Mouse (Mus musculus) CD4-positive, CD25-positive, alpha-beta regulatory T cell, adult 4 months (primary cell): ENCODE measurements around the gene Rab43. TPM values are rescaled to one million over a fixed set of nuclear protein-coding genes. Genes with fewer than 3 reads are reported as not detected.
A peak's percentile ranks its signal among the peaks of the same experiment; 100 is the strongest.

Experiments used
- ATAC-seq: one replicate; pipeline ENCODE4 v1.8.0; 2017
- polyA plus RNA-seq, 2 experiments: library from polyadenylated mRNA; unstranded; fragments of 100-300 nt; shearing (Covaris generic); gene quantifications; one replicate each; pipeline ENCODE4 v1.2.1; 2017

The Rab43 gene
- 10 to 100 TPM; 10.1 to 12.7 TPM for polyA plus RNA-seq

DNA sequence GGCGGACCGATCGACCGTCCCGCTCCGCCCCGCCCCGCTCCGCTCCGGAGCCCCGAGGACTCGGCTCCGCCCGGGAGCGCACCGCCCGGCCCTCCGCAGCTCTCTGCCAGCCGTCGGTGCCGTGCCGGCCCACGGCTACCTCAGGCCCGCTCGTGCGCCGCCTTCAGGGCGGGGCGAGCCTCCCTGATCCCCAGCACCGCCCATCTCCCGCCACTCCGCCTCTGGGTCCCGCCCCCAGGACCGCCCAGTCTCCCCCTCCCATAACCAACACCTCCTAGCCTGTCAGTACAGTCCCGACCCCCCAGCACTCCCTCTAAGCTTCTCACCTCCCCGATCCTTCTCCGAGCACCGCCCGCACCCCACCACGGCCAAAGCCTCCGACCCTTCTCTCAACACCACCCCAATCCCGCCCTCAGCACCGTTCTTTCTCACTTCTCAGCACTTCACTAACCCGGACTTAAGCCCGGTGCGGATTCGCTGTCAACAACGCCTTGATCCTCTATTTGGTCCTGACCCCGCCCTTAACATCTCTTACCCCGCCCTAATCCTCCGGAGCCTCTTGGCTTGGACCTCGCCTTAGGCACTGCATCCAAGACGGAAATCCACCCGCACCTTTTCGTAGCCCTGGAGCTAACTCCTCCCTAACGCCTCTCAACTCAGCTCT is at the start of gene Rab43:
TSS of gene Rab43 (minus strand) at position 490 of the 664 bp plus-strand sequence.
- ATAC-seq: peak; percentile 72

DNA sequence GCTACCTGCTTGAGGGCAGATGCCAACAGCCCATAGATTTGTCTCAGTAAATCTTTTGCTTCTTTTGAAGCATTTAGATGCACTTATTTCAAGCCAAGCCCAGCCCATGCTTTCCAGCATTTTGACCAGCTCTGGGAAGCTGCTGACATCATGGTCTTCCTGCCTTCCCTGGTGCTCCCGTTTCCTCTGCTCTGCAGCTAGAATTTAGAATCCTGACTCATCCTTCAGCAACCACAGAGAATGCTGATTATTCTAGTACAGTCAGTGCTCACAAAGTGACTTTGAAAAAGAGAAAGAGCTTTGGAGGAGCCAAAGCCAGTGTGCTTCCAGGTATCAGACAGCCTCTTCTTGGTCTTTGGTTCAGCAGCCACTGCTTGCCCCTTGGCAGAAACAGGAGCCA is 45.1 kb upstream of the Rab43 start:
- no peak for ATAC-seq

DNA sequence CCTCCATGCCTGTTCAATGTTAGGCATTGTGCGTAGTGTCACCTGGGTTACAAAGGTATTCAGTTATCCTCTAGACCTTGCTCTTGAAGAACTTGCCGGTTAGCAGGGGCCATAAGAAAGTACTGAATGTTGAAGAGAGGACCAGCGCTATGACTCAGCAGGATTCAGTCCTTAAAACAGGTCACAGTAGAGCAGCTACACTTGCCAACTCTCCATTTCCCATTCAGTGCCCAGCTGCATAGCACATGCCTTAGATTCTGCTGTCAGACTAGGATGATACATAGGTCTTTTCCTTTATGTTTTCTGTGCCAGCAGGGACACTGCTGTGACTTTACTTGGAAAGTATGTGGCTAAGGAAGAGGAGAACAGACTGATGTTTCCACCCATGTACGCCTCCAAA is 41.5 kb upstream of the Rab43 start:
- ATAC-seq: no peak

DNA sequence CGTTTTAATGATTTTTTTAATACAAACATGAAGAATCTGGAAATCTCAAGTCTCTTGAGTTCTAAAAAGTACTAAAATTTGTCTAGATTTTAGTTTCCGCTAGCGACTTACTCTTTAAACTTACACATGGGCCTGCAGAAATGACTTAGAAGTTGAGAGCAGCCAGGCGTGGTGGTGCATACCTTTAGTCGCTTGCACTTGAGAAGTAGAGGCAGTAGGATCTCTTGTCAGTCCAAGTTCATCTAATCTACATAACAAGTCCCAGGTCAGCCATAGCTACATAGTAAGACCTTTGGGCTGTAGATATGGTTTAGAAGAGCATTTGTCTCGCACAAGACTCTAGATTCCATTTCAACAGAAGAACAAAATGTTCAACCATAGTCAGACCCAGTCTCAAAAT is 39.9 kb upstream of the Rab43 start:
- no peak for ATAC-seq

DNA sequence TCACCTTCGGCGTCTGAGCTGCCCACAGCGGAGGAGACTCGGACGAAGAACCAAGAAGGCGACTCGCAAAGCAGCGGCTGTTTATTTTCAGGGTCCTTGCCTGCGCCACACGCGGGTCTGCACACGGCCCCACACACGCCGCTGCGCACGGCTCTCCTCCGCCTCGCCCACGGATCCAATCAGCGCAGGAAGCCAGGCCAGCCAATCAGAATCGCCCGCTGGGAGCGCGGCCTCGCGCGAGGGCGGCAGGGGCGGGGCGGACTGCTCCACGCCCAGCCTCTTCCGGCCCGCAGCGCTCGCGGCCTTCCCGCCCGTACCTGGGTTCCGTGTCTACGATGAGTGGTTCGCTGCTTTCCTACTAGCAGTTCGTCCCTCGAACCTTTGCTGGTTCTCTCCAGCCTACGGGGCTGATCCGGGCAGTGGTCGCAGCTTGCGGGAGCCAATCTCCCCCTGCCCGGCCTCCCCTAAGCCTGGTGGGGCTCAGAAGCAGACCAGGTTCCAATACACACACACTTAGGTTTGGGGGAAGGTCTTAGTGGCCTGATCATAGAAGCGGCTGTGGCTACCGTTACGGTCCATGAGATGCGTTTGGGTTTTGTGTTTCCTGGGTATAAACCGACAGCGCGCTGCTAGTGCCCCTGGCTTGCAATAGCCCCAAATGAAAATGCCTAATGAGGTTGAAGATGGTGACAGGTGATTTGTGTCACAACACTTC is 39.1 kb upstream of the Rab43 start, which contains the start of gene Cnbp:
TSS of gene Cnbp (minus strand) at position 207 of the 715 bp plus-strand sequence.
- ATAC-seq: peak; percentile 93

DNA sequence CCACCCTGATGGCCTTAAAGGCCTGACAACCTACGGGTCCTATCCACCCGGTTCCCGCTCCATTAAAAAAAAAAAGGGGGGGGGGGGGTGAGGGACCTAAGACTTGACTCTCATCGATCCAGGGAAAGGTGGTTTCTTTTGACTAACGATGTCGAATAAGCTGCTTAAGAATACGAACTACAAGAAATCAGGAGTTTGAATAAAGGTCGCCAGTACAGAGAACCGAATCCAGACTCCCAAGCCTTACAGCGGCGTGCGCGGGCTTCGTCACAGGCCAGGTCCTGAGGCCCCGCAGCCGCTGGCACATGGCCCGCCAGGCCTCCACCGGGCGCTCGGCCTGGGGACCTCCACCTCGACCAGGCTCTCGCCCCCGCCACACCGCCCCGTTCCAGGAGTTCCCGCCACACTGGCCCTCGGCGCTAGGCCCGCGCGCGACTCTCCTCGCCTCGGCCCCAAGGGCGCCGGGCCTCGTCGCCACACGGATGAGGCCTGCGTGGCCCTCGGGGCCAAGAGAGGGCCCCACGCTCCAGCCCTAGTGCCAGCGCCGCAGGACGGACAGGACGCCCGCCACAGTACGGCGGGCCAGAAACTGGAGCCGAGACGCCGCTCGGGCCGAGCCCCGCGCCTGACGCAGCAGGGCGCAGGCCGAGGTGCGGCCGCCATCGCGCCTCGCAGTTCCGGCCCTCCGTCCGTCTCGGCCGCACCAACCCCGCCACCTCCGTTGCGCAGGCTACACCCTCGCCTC is 38.4 kb upstream of the Rab43 start:
- ATAC-seq: peak; percentile 25

DNA sequence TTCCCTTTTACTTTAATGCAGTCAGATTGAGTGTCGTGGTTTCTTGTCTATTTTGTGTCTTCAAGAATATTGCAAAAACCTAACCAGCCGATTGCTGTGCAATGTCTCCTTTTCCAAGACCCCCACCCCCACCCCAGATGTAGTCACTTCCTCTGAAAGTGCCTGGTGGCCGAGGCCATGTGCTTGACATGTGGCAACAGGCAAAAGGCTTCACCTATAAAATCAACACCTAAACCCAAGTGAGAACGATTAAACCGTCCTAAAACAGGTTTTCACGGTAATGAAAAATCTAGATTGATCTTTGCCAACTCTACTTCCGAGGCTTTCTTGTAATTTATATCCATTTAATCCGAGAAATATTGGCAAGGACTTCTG is 37.8 kb upstream of the Rab43 start:
- no peak for ATAC-seq

DNA sequence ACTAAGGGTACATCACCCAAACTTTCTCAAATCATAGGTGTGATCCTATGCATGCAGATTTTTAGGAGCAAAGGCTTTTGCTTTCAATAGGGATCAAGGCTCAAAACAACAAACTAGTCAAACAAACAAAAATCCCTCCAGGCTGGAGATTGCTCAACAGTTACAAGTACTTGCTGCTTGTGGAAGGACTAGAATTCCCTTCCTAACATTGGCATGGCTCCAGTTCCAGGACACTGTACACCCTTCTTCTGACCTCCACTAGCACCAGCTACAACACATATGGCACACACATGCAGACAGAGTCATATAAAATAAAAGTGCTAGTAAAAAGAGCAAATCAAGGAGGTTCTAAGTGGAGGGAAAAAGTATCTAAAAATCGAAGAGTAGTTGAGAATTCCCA is 34.8 kb upstream of the Rab43 start:
- ATAC-seq: no peak

DNA sequence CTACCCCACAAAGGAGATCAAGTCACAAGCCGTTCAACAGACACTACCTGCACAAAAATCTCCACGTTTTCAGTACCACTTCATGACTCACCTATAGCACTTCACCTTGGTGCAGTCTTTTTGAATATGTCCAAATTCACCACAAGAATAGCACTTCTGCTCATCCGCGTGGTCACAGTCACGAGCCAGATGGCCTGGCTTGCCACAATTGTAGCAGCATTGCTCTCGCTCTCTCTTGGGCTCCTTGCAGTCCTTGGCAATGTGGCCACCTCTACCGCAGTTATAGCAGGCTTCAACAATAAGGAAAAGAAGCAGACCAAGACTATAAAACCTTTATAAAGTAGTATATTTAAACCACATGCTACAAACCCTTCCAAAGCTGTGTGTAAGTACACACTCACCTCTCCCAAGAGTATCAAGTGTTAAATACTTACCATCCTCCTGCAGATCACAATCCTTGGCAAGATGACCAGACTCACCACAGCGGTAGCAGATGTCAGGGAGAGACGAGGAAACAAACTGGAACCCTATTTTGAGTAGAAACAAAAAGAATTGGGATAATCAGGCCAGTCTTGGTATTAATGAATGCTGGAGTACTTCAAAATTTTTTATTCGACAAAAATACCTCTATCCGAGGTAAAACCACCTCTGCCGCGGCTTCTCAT is 33.2 kb upstream of the Rab43 start:
- ATAC-seq: no peak

DNA sequence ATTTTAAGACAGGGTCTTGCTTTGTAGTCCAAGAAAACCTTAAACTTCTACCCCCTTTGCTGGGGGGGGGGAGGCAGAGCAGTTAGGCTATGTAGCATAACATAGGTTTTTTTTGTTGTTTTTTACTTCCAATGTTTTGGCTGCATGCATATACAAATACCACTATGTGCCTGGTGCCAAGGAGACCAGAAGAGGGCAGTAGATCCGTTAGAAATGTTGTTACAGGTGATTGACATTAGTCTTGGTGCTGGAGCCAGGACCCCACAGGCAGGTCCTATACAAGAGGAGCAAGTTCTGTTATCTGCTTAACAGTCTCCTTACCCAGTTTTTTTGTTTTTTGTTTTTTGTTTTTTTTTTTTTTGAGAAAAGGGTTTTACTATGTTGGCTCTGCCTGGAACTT is 30.3 kb upstream of the Rab43 start:
- ATAC-seq: no peak

DNA sequence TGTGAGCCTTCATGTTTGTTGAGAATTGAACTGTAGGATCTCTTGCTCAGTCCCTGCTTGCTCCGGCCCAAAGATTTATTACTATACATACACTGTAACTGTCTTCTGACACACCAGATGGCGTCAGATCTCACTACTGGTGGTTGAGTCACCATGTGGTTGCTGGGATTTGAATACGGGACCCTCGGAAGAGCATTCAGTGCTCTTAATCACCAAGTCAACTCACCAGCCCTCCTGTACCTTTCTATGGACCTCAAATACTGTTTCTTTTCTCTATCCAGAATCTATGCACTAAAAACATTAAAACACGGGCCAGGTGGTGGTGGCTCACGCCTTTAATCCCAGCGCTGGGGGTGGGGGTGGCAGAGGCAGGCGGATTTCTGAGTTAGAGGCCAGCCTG is 29.7 kb upstream of the Rab43 start:
- no peak for ATAC-seq

DNA sequence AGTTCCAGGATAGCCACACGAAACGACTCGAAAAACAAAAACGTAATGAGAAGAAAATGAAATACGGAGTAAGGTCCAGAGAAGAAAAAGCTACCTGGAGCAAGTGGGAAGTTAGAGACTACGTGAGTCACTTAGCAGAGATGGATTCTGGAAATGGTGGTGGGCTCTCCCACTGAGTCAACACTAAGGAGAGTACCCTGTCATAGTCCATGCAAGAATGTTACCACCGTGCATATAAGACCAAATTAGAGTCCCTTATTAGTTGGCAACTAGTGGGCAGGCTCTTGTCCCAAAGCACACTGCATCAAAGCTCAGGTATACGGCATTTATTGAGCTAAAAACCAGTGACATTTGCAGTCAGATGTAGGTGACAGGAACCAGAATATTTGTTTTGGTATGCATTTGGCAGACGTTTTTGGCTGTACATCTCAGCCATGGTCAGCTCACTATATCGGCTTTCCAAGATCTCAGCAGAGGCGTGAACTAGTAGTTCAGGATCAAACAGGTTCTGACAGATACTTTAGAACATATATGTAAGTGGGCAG is 27.9 kb upstream of the Rab43 start:
- no peak for ATAC-seq

DNA sequence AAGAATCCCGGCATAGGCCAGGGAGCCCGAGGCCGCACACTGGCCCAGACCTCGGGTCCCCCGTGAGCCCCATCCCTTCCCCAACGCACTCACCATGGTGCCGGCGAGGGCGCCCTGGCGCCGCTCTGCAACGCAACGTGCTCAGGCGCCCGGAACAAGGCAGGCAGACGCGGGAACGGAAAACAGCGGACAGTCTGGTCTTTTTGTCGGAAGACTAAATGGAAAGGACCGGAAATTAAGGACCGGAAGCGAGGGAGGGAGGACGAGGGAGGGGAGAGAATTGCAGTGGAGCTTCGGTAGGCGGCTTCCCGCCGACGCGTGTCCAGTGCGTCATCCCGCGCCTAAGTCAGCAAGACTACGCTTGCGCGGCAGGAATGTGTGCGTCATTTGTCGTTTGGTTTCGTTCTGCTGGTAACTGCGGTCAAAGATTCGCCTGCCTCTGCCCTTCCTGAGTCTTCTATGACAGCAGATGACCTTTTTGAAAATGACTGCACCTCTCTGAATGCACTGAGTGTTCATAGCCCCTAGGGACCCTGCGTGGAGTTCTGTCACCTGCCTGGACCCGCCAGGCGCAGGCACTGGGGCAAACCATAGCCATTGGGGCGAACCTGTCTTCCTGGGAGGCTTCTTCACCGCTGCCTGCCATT is 26.7 kb upstream of the Rab43 start, which contains the start of gene Isy1:
TSS of gene Isy1 (minus strand) at position 248 of the 647 bp plus-strand sequence.
- peak; percentile 91 for ATAC-seq

DNA sequence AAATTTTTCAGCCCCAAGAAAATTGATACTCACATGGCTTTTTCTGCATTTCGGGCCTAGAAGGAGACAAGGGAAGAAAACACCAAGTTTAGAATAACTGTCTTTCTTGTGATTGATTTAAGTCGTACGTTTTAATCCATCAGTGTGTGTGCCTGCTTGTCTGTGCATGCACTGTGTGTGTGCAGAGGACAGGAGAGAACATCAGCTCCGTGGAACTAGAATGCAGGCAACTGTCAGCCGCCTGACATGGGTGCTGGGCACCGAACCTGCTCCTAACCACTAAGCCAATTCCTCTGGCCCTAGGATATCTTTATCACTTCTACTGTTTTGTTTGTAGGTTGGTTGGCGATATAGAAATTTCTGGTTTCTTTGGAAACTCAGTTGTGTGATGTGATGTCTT is 23.7 kb upstream of the Rab43 start, which contains the start of gene Gm45140:
TSS of gene Gm45140 (minus strand) at position 101 of the 400 bp plus-strand sequence.
- no peak for ATAC-seq

DNA sequence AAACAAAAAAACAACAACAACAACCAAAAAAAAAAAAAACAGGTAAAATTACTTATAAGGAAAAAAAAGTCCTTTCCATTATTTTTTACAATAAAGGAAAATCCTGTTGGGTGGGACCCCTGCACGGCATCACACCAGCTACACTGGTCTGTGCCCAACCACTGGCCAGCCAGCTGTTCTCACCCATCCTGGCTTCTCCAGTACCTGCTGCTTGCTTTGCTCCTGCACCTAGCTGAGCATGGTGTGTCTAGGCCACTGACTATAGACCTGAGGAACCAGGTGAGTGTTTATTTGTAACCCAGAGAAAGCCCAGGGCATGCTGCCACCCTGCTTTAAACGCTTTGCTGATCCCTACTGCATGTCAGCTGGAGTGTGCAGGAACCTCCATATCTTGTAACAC is 8.4 kb upstream of the Rab43 start:
- no peak for ATAC-seq

DNA sequence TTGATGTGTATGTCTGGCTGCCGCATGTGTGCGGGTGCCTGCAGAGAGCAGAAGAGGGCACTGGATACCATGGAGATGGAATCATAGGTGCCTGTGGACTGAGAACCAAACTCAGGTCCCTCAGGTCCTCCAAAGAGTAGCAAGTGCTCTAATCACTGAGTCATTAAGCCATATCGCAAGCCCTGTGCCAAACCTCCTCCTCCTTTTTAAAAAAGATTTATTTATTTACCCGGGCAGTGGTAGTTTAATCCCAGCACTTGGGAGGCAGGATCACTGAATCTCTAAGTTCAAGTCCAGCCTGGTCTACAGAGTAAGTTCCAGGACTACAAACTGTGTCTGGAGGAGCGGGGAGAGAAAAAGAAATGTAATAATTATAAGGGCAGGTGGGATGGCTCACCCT is 2.5 kb upstream of the Rab43 start:
- ATAC-seq: no peak

DNA sequence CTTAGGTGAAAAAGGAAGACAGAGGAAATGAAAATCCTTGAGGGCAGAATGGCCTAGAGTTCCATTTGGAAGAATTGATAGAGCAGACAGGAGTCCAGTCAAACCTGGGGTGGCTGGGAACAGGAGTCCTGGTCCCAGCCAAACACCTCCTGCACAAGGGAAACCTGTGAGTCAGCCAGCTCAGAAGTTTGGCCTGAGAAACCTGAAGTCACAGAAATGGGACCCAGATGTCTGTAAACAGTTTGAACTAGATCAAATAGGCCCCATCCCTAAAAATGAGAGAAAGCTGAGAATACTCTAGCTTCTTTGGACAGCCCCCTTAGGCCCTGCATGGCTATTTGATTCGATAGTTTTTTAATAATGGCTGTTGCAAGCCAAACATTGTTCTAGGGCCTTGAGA is 692 bp upstream of the Rab43 start:
- ATAC-seq: no peak

DNA sequence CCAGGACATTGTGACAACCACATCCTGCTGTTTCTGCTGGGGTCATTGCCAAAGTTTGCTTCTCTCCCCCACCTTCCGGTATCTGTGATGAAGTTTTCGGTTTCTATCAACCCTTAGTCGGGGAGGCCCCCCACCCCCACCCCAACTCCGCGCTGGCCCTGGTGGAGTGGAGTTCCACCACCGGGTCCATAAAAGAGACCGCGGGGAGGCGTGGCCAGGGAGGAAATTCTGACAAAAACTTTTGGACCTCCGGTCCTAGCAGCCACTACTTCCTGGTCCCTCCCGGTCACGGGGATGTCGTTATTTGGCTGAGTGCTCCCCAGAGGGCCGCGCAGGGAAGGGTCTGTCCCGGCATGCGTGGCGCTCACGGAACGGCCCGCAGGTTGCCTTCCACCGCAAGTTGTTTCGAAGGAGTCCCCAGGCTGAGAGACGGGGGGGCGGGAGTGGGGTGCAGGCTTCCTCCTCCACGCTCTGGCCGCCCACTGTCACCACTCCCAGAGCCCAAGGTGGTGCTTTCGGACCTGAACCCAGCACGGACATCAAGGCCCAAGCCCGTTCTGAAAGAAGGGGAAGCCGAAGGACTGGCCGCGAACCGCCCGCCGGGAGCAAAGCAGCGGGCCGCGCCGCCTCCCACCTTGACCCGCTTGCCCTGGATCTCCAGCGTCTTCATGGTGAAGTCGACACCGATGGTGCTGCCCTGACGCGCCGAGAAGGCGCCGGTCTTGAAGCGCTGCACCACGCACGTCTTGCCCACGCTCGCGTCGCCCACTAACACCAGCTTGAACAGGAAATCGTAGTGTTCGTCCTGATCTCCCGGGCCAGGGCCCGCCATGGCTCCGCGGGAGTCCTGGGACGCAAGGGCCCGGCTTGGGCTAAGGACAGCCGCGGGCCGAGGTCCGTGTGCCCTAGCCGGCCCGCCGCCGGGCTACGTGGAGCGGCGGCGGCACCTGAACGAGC is 973 bp downstream of the Rab43 start:
- ATAC-seq: peak; percentile 69

DNA sequence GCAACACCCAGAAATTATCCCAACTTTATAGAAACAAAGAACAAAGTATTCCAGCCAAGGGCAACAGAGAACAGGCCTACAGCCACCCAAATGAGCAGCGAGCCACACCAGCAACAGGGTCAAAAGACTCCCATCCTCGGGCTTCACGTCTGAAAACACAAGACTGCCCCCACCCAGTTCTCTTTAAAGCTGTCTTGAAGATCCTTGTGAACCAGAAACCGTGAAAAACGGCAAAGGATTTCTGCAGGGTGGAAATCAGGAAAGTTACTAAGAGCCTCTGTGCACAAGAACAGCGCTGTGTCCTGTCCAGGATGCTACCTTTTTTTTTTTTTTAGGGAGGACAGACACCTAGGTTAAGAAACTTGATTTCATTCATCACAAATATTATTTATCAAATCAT is 1.7 kb downstream of the Rab43 start:
- no peak for ATAC-seq

DNA sequence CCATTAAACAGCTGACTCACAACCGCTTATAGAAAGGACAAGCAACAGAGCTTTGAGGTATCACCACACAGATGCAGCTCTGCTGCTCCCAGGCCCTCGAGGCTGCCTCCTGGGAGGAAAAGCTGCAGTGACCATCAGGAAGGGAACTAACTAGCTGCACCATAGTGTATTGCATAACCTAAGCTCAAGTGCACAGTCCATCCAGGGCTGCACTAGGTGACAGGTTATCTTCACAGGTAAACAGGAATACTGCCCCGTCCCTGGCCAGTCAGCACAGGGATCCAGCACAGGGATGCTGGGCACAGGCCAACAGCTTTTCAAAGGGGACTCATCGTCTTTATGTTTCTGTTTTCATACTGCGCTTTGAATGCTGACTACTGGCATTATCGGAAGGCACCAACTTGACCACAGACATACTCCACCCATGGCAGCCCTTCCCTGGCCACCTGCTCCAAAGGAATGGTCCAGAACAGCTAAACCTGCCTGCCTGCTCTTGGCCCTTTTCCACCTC is 2.3 kb downstream of the Rab43 start:
- no peak for ATAC-seq

DNA sequence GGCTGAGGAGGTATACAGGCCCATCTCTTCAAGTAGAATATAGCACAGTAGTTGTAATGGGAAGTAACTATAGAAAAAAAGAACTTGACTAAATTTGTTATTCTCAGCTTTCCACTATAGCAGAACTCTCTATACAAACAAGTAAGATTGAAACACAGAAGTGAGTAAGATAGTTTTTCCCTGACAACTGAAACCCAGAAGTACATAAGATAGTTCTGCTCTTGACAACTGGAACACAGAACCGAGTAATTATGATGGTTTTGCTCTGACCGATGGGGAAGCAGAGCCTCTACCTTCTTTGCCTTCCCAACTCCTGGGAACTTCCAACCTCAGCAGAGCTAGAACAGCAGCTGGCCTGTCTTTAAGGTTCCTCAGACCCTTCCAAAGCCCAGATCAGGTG is 2.8 kb downstream of the Rab43 start:
- ATAC-seq: no peak
